Mouse (Mus musculus) limb, embryonic 14.5 days (tissue): Measurements from ENCODE around the gene Ssbp3. TPM values are rescaled to one million over a fixed set of nuclear protein-coding genes. Genes with fewer than 3 reads are reported as not detected.

ENCODE experiments used
- ATAC-seq: fragments of 200-750 bp; cut with Nextera tagmentation; 2 replicates; pipeline ENCODE4 v1.8.0; 2017; ENCODE audit warnings: low read depth, moderate number of reproducible peaks, moderate TSS enrichment; ENCODE audit not compliant: low FRiP score
- DNase-seq: peaks from one replicate; pipeline ENCODE4 v3.0.0-alpha.2; 2015; ENCODE audit warnings: low spot score
- H3K27ac ChIP-seq: fragments of 300-500 bp; sonication (generic); replicated peaks from 2 replicates; pipeline ENCODE4 v1.5.1; 2014; ENCODE audit warnings: low read depth, mild to moderate bottlenecking, low read length, moderate library complexity, mixed read lengths
- H3K27me3 ChIP-seq: fragments of 300-500 bp; sonication (generic); 2 replicates; pipeline ENCODE4 v1.6.1; 2014; ENCODE audit warnings: low read length, mixed read lengths; ENCODE audit not compliant: control insufficient read depth, insufficient read depth
- H3K36me3 ChIP-seq: fragments of 300-500 bp; sonication (generic); 2 replicates; pipeline ENCODE4 v1.6.1; 2014; ENCODE audit warnings: mild to moderate bottlenecking, low read length, moderate library complexity, mixed read lengths; ENCODE audit not compliant: control insufficient read depth, insufficient read depth
- H3K4me1 ChIP-seq: fragments of 300-500 bp; sonication (generic); 2 replicates; pipeline ENCODE4 v1.6.1; 2014; ENCODE audit warnings: antibody characterized with exemption, low read length, mixed read lengths; ENCODE audit not compliant: control insufficient read depth, insufficient read depth
- H3K4me2 ChIP-seq: fragments of 300-500 bp; sonication (generic); replicated peaks from 2 replicates; pipeline ENCODE4 v1.6.1; 2014; ENCODE audit warnings: low read depth, mild to moderate bottlenecking, low read length, moderate library complexity; ENCODE audit not compliant: severe bottlenecking
- H3K4me3 ChIP-seq: fragments of 300-500 bp; sonication (generic); replicated peaks from 2 replicates; pipeline ENCODE4 v1.5.1; 2014; ENCODE audit warnings: low read length
- H3K9ac ChIP-seq: fragments of 300-500 bp; sonication (generic); 2 replicates; pipeline ENCODE4 v1.6.1; 2014; ENCODE audit warnings: mild to moderate bottlenecking, low read depth, low read length, moderate library complexity; ENCODE audit not compliant: severe bottlenecking
- H3K9me3 ChIP-seq: fragments of 300-500 bp; sonication (generic); 2 replicates; pipeline ENCODE4 v1.6.1; 2016; ENCODE audit warnings: low read length; ENCODE audit not compliant: control insufficient read depth
- POLR2A ChIP-seq: fragments of 200-500 bp; IDR thresholded peaks from 2 replicates; pipeline ENCODE4 v1.8.0; 2012; ENCODE audit warnings: inconsistent platforms, mild to moderate bottlenecking, moderate library complexity, borderline replicate concordance; ENCODE audit not compliant: insufficient read depth, insufficient read length; ENCODE audit errors: extremely low read depth
- WGBS: fragments of 180-500 bp; shearing (Covaris S2); extraction: QIAGEN DNeasy Blood & Tissue Kit; methylation state at CpG from one replicate; pipeline ENCODE4 v1.1.7; 2014; 5-methylcytosine and 5-hydroxymethylcytosine counted together
- polyA plus RNA-seq, 2 experiments: library from polyadenylated mRNA; depleted of rRNA in 1 of 2; stranded (reverse) in 1 of 2; unstranded in 1 of 2; fragments of >200 nt; fragmentation: Nextera tagmentation in 1 of 2; extraction: Ambion mirVana in 1 of 2; gene quantifications; 2 replicates each; pipeline versions ENCODE4 v1.2.1 to v1.2.3; 2012 to 2014

Ssbp3 gene
- polyA plus RNA-seq, 2 experiments: 94.3 to 191 TPM

GRCm38 (mm10) chr4:107098375-107098774, 187.9 kb downstream of the Ssbp3 start:
- no peak overlapping the region for H3K27ac ChIP-seq
- peaks cover 14% of the 10 kb centered on the region for H3K4me1 ChIP-seq
- no peak overlapping the region for H3K4me2 ChIP-seq
- H3K36me3 ChIP-seq: no peaks in the 10 kb centered on the region
- ATAC-seq (no peak), DNase-seq (no peak)
- no peak overlapping the region for H3K4me3 ChIP-seq
- H3K9me3 ChIP-seq: no peaks in the 10 kb centered on the region
- H3K27me3 ChIP-seq: no peaks in the 10 kb centered on the region
- WGBS: 56% methylated on average over 10 of the region's 10 CpGs
- no peak overlapping the region for H3K9ac ChIP-seq
- TF ChIP-seq POLR2A: no peak

GRCm38 (mm10) chr4:107098791-107099525, 188.5 kb downstream of the Ssbp3 start:
- Histone ChIP-seq H3K4me1 (peaks cover 14% of the 10 kb centered on the region), H3K4me2 (no peak overlapping the region), H3K27ac (no peak overlapping the region), H3K4me3 (no peak overlapping the region), H3K27me3 (no peaks in the 10 kb centered on the region), H3K9me3 (no peaks in the 10 kb centered on the region), H3K9ac (no peak overlapping the region), H3K36me3 (no peaks in the 10 kb centered on the region)
- TF ChIP-seq POLR2A: no peak
- ATAC-seq (no peak; the same call in 1 of the 2 replicates), DNase-seq (no peak)
- 65% methylated on average over 17 of the region's 17 CpGs for WGBS

Other genes starting within 250 kb of the Ssbp3 start
- gene Ttc4, start 231.8 kb upstream of the Ssbp3 start, polyA plus RNA-seq (2012; rRNA removed): 147 and 167 TPM in 2 replicates
- 75.0 and 92.1 TPM in 2 replicates for gene Ttc4, start 231.8 kb upstream of the Ssbp3 start, polyA plus RNA-seq (2014; fragmentation: Nextera tagmentation; extraction: Ambion mirVana)
- 2.8 and 7.1 TPM in 2 replicates for gene Mroh7, start 179.8 kb upstream of the Ssbp3 start, polyA plus RNA-seq (2012; rRNA removed)
- 0.35 and 0.63 TPM in 2 replicates for gene Mroh7, start 179.8 kb upstream of the Ssbp3 start, polyA plus RNA-seq (2014; fragmentation: Nextera tagmentation; extraction: Ambion mirVana)
- gene Fam151a, start 176.8 kb upstream of the Ssbp3 start, polyA plus RNA-seq (2012; rRNA removed): 0.35 and 0.43 TPM in 2 replicates
- gene Fam151a, start 176.8 kb upstream of the Ssbp3 start, polyA plus RNA-seq (2014; fragmentation: Nextera tagmentation; extraction: Ambion mirVana): 0.19 and 1.1 TPM in 2 replicates
- gene Acot11, start 105.7 kb upstream of the Ssbp3 start, polyA plus RNA-seq (2012; rRNA removed): 6.1 and 6.7 TPM in 2 replicates
- gene Acot11, start 105.7 kb upstream of the Ssbp3 start, polyA plus RNA-seq (2014; fragmentation: Nextera tagmentation; extraction: Ambion mirVana): 3.7 and 4.3 TPM in 2 replicates
- 105 and 114 TPM in 2 replicates for gene Mrpl37, start 156.2 kb downstream of the Ssbp3 start, polyA plus RNA-seq (2012; rRNA removed)
- gene Mrpl37, start 156.2 kb downstream of the Ssbp3 start, polyA plus RNA-seq (2014; fragmentation: Nextera tagmentation; extraction: Ambion mirVana): 102 and 104 TPM in 2 replicates
- 8.5 and 10.0 TPM in 2 replicates for gene Cyb5rl, start 156.3 kb downstream of the Ssbp3 start, polyA plus RNA-seq (2012; rRNA removed)
- gene Cyb5rl, start 156.3 kb downstream of the Ssbp3 start, polyA plus RNA-seq (2014; fragmentation: Nextera tagmentation; extraction: Ambion mirVana): 5.4 and 7.3 TPM in 2 replicates
- gene Cdcp2, start 186.2 kb downstream of the Ssbp3 start, polyA plus RNA-seq (2012; rRNA removed): 0.04 and 0.14 TPM in 2 replicates
- gene Cdcp2, start 186.2 kb downstream of the Ssbp3 start, polyA plus RNA-seq (2014; fragmentation: Nextera tagmentation; extraction: Ambion mirVana): not detected in 2 replicates